Mouse (Mus musculus) yolk sac, embryonic 10.5 days (tissue): ENCODE data around the gene Insr.
"Not testable (repeated sequence)": the region's sequence is repeated elsewhere in the genome, so short reads cannot be mapped to it uniquely, and the experiment has no call there.

Source experiments
- DNase-seq: peaks from one replicate; pipeline ENCODE4 v3.0.0-alpha.2; 2017; ENCODE audit warnings: low spot score

Insr gene

GRCm38 (mm10) chr8:3232601-3233000 lies 46.8 kb downstream of the Insr start:
- DNase-seq, result no peak

GRCm38 (mm10) chr8:3230118-3231060 lies 49.0 kb downstream of the Insr start:
- no peak for DNase-seq

- DNase-seq, result no peak
Observed at GRCm38 (mm10) chr8:3227423-3227822, 52.0 kb downstream of the Insr start.

- DNase-seq, result no peak
Observed at GRCm38 (mm10) chr8:3225731-3226130, 53.7 kb downstream of the Insr start.

- no peak for DNase-seq
Observed at GRCm38 (mm10) chr8:3225184-3225583, 54.2 kb downstream of the Insr start.

- no peak for DNase-seq
Observed at GRCm38 (mm10) chr8:3222636-3222965, 56.8 kb downstream of the Insr start.

GRCm38 (mm10) chr8:3221960-3222635 lies 57.3 kb downstream of the Insr start:
- DNase-seq, result no peak

DNA sequence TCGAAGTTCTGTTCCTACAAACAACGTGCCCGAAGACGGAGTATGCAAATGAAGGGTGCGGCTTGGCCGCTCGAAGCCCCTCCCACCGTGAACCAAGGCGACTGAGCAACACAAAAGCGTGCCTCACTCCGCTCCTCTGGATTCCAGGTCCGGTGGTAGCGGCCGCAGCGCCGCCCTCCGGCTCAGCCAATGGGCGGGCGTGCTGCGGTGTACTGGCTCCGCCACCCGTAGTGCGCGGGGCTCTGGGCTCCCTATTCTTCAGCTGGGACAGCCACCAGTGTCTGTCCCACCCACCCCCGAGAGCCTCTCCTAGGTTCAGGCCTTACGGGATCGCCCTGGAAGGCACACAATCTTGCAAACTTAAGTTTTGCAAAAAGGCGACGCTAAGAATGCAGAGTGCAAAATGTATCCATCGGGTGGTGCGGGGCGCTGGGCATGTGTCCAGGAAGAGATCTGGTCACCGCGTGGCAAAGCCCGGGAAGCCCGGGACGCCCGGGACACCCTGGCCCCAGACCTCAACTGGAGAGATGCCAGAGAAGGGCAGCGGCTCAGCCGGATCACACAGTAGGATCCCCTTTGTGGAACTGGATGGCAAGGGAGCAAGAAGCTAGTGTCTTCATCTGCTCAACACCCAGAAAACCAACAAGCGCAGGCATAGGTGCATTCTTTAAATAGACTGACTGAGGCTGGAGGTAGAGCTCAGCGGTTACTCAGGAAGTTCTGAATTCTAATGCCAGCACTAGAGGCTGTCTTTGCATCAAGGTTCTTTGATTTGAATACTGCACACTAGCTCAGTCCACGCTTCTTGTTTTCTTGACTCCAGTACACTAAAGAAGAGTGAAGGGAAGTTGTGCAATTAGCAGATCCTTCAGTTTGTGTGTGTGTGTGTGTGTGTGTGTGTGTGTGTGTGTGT lies 58.1 kb downstream of the Insr start:
- DNase-seq, result peak; percentile 97

- DNase-seq, result no peak
Observed at GRCm38 (mm10) chr8:3220502-3220901, 58.9 kb downstream of the Insr start.

DNA sequence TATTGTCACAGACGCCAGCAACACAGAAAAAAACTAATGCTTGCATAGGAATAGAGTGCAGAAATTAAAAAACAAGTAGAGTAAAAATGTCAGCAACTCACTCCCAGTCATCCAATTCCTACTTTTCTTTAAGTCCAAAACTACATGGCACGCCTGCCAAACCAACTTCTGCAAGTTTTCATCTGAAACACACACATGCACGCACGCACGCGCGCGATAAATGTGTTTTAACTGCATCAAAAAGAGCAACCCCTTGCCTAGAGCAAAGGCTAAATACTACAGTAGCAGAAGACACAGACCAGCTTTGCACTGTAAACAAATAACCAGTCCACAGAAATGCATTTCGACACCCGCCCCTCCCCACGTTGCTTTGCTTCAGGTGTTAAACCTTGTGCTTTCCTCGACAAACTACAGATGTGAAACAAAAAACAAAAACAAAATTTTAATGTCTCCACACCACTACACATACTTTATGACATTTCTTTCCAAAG lies 59.5 kb downstream of the Insr start:
- DNase-seq, result no peak

GRCm38 (mm10) chr8:3219266-3219665 lies 60.2 kb downstream of the Insr start:
- DNase-seq, result no peak

GRCm38 (mm10) chr8:3216541-3217092 lies 62.8 kb downstream of the Insr start:
- no peak for DNase-seq

DNA sequence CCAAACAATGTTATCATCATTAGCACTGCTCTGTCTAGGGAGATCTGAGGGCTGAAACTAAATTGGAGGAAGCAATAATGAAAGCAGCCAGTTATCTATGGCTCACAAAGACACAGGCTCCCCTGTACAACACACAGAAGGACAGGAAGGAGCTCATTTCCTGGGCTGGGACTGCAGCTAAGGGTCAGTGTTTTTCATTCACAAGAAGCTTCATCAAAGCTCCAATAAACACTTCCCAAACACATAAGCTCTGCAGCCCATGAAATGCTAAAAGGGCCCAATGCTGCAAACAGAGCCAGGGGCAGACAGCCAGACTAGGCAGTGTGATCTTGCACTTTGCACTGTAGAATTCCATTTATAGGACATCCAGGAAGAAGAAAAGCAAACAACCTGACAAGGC lies 63.9 kb downstream of the Insr start:
- DNase-seq, result peak; percentile 60

GRCm38 (mm10) chr8:3214601-3215000 lies 64.8 kb downstream of the Insr start:
- DNase-seq, result no peak

DNA sequence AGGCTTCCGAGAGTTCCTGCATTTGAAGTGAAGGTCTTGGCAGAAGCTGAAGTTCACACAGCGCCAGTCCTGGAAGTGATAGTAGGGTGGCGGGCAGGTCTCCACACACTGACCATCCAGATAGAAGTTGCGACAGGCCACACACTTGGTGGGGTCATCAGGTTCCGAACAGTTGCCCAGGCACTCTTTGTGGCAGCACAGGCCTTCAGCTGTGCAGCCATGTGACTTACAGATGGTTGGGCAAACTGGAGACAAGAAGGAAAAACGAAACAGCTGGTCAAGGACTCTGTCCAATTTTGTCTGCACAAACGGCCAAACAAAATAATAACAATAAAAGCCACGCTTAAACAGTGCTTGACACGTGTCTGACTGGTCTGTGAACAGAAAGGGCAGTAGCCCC lies 68.0 kb downstream of the Insr start:
- no peak for DNase-seq

DNA sequence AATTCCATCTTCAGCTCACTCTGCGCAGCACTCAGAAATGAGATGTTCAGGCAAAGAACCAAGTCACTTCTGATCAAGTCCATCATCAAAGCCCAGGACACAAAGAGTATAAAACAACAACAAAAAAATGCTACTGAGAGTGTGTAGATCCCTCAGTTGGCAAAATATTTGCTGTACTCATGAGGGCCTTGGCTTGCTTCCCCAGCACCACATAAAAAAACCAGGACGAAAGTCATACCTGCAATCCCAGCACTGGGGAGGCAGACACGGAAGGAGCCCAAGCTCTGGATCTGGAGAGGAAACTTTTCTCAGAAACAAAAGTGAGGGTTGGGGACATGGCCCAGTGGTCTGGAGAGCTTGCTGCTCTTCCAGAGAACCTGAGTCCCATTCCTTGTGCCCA lies 69.5 kb downstream of the Insr start:
- no peak for DNase-seq

DNA sequence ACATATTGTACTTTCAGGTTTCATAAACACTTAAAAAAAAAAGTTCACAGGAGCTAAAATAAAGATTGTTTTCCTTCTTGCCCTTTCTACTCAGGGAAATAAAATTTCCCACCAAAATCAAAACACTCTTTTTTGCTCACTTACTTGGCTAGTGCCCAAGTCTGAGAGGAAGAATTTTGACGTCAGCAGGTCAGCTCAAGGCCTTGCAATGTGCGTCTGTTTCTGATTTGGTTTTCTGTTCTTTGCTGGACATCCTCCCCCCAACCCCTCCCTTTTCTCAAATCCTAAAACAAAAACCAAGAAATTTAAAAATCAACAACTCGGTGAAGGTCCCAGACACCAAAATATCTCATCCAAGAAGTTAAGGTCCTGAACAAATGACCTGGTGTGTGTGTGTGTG lies 70.1 kb downstream of the Insr start:
- no peak for DNase-seq

- no peak for DNase-seq
Observed at GRCm38 (mm10) chr8:3208729-3209128, 70.7 kb downstream of the Insr start.

DNA sequence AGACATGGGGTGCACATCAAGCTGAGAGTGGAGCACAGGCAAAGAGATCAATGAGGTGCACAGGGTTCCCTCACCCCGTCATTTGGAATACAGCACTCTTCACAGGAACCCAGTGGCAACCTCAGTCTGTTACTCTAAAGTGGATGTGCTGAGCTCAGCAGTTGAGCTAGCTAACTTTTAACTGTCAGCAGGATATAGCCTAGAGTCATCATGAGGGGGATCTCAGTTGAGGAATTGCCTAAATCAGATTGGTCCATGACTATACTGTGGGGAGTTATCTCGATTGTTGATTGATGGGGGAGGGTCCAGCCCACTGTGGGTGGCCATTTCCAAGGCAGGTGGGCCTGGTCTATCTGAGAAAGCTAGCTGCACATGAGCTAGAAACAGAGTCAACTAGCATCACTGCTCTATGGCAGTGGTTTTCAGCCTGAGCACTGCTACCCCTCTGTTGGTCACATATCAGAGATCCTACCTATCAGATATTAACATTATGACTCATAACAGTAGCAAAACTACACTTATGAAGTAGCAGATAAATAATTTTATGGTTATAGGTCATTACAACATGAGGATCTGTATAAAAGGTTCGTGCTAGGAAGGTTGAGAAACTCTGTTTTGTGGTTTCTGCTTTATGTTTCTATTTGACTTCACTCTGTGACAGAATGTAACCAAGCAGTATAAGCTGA lies 74.5 kb downstream of the Insr start:
- peak; percentile 31 for DNase-seq

DNA sequence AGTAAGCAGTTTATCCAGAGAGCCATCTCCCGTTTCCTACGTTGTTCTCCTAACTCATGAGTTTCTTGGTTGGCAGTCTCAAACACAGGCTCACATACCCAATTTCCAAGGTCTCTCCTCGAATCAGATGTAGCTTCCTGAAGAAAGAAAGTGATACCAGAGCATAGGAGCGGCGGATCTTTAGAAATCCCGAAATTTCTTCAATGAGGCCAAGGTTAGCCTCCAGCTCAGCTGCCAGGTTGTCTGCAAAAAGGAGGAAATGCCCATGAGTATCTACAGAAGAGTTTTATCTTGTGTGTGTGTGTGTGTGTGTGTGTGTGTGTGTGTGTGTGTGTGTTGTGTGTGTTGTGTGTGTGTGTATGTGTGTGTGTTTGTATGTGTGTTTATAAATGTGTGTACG lies 76.6 kb downstream of the Insr start:
- no peak for DNase-seq

DNA sequence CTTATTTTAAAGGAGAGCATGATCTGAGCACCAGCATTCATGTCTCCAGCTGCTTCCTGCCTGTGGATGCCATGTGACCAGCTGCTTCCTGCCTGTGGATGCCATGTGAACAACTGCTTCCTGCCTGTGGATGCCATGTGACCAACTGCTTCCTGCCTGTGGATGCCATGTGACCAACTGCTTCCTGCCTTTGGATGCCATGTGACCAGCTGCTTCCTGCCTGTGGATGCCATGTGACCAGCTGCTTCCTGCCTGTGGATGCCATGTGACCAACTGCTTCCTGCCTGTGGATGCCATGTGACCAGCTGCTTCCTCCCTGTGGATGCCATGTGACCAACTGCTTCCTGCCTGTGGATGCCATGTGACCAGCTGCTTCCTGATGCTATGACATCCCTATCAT lies 85.1 kb downstream of the Insr start:
- DNase-seq, result not testable (repeated sequence)
